Mouse (Mus musculus): ENCODE data around the gene Abcg1. TPM values are rescaled to one million over a fixed set of nuclear protein-coding genes. Genes with fewer than 3 reads are reported as not detected.

Gene Abcg1
- polyA plus RNA-seq, 1 experiment: 0.86 TPM

- Histone ChIP-seq H3K4me1 (ENCODE audit: control insufficient read depth, insufficient read depth, low read length) (no peaks in the 10 kb centered on the region), H3K27ac (ENCODE audit: insufficient read depth, low read length) (no peak overlapping the region), H3K4me3 (ENCODE audit: insufficient read depth, low read length) (no peak overlapping the region)
- no peak for TF ChIP-seq POLR2A (IDR thresholded peaks at IDR 0.05; ENCODE audit: low read depth, low read length)
Observed at GRCm38 (mm10) chr17:31026986-31027385, 30.5 kb upstream of the Abcg1 start.

- TF ChIP-seq CTCF (IDR thresholded peaks at IDR 0.05; ENCODE audit: borderline replicate concordance, insufficient read depth, low read length): no peak
- TF ChIP-seq POLR2A (IDR thresholded peaks at IDR 0.05; ENCODE audit: low read depth, low read length): no peak
- no peaks in the 10 kb centered on the region for H3K4me1 ChIP-seq (ENCODE audit: control insufficient read depth, insufficient read depth, low read length)
- H3K4me3 ChIP-seq (ENCODE audit: insufficient read depth, low read length): no peak overlapping the region
- no peak overlapping the region for H3K27ac ChIP-seq (ENCODE audit: insufficient read depth, low read length)
Observed at GRCm38 (mm10) chr17:31027723-31028122, 29.8 kb upstream of the Abcg1 start.

- no peak overlapping the region for H3K27ac ChIP-seq (ENCODE audit: insufficient read depth, low read length)
- H3K4me1 ChIP-seq (ENCODE audit: control insufficient read depth, insufficient read depth, low read length): no peaks in the 10 kb centered on the region
- no peak overlapping the region for H3K4me3 ChIP-seq (ENCODE audit: insufficient read depth, low read length)
- no peak for TF ChIP-seq POLR2A (IDR thresholded peaks at IDR 0.05; ENCODE audit: low read depth, low read length)
- no peak for TF ChIP-seq CTCF (IDR thresholded peaks at IDR 0.05; ENCODE audit: borderline replicate concordance, insufficient read depth, low read length)
Observed at GRCm38 (mm10) chr17:31028821-31029370, 28.6 kb upstream of the Abcg1 start.

- no peak for TF ChIP-seq POLR2A (IDR thresholded peaks at IDR 0.05; ENCODE audit: low read depth, low read length)
- Histone ChIP-seq H3K4me3 (ENCODE audit: insufficient read depth, low read length) (no peak overlapping the region), H3K27ac (ENCODE audit: insufficient read depth, low read length) (no peak overlapping the region), H3K4me1 (ENCODE audit: control insufficient read depth, insufficient read depth, low read length) (no peaks in the 10 kb centered on the region)
Observed at GRCm38 (mm10) chr17:31029407-31029806, 28.1 kb upstream of the Abcg1 start.

- Histone ChIP-seq H3K4me1 (ENCODE audit: control insufficient read depth, insufficient read depth, low read length) (no peaks in the 10 kb centered on the region), H3K4me3 (ENCODE audit: insufficient read depth, low read length) (no peak overlapping the region), H3K27ac (ENCODE audit: insufficient read depth, low read length) (no peak overlapping the region)
- no peak for TF ChIP-seq POLR2A (IDR thresholded peaks at IDR 0.05; ENCODE audit: low read depth, low read length)
- no peak for TF ChIP-seq CTCF (IDR thresholded peaks at IDR 0.05; ENCODE audit: borderline replicate concordance, insufficient read depth, low read length)
Observed at GRCm38 (mm10) chr17:31032341-31032740, 25.1 kb upstream of the Abcg1 start.

GRCm38 (mm10) chr17:31033251-31033650 lies 24.2 kb upstream of the Abcg1 start:
- Histone ChIP-seq H3K4me1 (ENCODE audit: control insufficient read depth, insufficient read depth, low read length) (no peaks in the 10 kb centered on the region), H3K4me3 (ENCODE audit: insufficient read depth, low read length) (no peak overlapping the region), H3K27ac (ENCODE audit: insufficient read depth, low read length) (no peak overlapping the region)
- TF ChIP-seq POLR2A (IDR thresholded peaks at IDR 0.05; ENCODE audit: low read depth, low read length): no peak
- no peak for TF ChIP-seq CTCF (IDR thresholded peaks at IDR 0.05; ENCODE audit: borderline replicate concordance, insufficient read depth, low read length)

- no peak overlapping the region for H3K4me3 ChIP-seq (ENCODE audit: insufficient read depth, low read length)
- TF ChIP-seq POLR2A (IDR thresholded peaks at IDR 0.05; ENCODE audit: low read depth, low read length): no peak
- no peak for TF ChIP-seq CTCF (IDR thresholded peaks at IDR 0.05; ENCODE audit: borderline replicate concordance, insufficient read depth, low read length)
- no peaks in the 10 kb centered on the region for H3K4me1 ChIP-seq (ENCODE audit: control insufficient read depth, insufficient read depth, low read length)
- no peak overlapping the region for H3K27ac ChIP-seq (ENCODE audit: insufficient read depth, low read length)
Observed at GRCm38 (mm10) chr17:31034165-31034564, 23.3 kb upstream of the Abcg1 start.

- H3K27ac ChIP-seq (ENCODE audit: insufficient read depth, low read length): no peak overlapping the region
- H3K4me3 ChIP-seq (ENCODE audit: insufficient read depth, low read length): no peak overlapping the region
- no peaks in the 10 kb centered on the region for H3K4me1 ChIP-seq (ENCODE audit: control insufficient read depth, insufficient read depth, low read length)
- TF ChIP-seq POLR2A (IDR thresholded peaks at IDR 0.05; ENCODE audit: low read depth, low read length) (no peak), CTCF (IDR thresholded peaks at IDR 0.05; ENCODE audit: borderline replicate concordance, insufficient read depth, low read length) (no peak)
Observed at GRCm38 (mm10) chr17:31034674-31035356, 22.7 kb upstream of the Abcg1 start.

GRCm38 (mm10) chr17:31036168-31036876 lies 21.2 kb upstream of the Abcg1 start:
- Histone ChIP-seq H3K4me1 (ENCODE audit: control insufficient read depth, insufficient read depth, low read length) (no peaks in the 10 kb centered on the region), H3K27ac (ENCODE audit: insufficient read depth, low read length) (no peak overlapping the region), H3K4me3 (ENCODE audit: insufficient read depth, low read length) (no peak overlapping the region)
- no peak for TF ChIP-seq CTCF (IDR thresholded peaks at IDR 0.05; ENCODE audit: borderline replicate concordance, insufficient read depth, low read length)
- TF ChIP-seq POLR2A (IDR thresholded peaks at IDR 0.05; ENCODE audit: low read depth, low read length): no peak

- Histone ChIP-seq H3K4me1 (ENCODE audit: control insufficient read depth, insufficient read depth, low read length) (no peaks in the 10 kb centered on the region), H3K27ac (ENCODE audit: insufficient read depth, low read length) (no peak overlapping the region), H3K4me3 (ENCODE audit: insufficient read depth, low read length) (no peak overlapping the region)
- TF ChIP-seq POLR2A (IDR thresholded peaks at IDR 0.05; ENCODE audit: low read depth, low read length): no peak
- TF ChIP-seq CTCF (IDR thresholded peaks at IDR 0.05; ENCODE audit: borderline replicate concordance, insufficient read depth, low read length): no peak
Observed at GRCm38 (mm10) chr17:31037331-31037730, 20.1 kb upstream of the Abcg1 start.
